Mouse (Mus musculus) left cerebral cortex, postnatal 36 days (tissue): Measurements from ENCODE around the gene Ern1. TPM values are rescaled to one million over a fixed set of nuclear protein-coding genes. Genes with fewer than 3 reads are reported as not detected.

ENCODE experiments used
- DNase-seq, 2 experiments: peaks; one replicate each; pipeline ENCODE4 v3.0.0; 2021 to 2022; ENCODE audit warnings: low spot score in 2 of 2, mixed read lengths in 1 of 2
- intact Hi-C: fragments of 180-260 bp; cut with DNase I; formaldehyde crosslinking; loops from one replicate; pipeline ENCODE4 v1.15.1; 2025
- total RNA-seq, 2 experiments: library from RNA; stranded (reverse); gene quantifications; 2 replicates each; pipeline ENCODE4 v1.2.3; 2021

Ern1 gene
- total RNA-seq, 2 experiments from 2014 or later = 9.8 to 9.9 TPM

- intact Hi-C loops = no loop called here
- DNase-seq = no peak
These were observed 1.4 kb downstream of the Ern1 start for GRCm38 (mm10) chr11:106486042-106486865.

DNA sequence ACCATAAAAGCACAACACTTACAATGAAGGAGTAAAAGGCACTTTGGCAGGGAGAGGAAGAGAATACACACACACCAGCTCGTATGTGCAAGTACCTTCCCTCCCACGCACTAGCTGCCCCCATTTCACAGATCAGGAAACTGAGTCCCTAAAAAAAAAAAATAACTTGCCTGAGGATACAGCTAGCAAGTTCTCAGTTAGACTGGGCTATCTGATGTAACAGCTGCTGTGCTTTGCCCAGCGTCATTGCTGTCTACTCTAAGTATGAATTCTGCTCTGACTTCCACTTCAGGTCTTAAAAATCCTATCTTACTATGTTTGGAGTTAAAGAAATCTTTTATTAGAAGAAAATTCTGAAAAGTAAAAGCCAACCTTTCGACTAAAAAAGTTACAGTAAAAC lies 2.0 kb downstream of the Ern1 start:
- intact Hi-C loops = no loop called here
- no peak for DNase-seq

DNA sequence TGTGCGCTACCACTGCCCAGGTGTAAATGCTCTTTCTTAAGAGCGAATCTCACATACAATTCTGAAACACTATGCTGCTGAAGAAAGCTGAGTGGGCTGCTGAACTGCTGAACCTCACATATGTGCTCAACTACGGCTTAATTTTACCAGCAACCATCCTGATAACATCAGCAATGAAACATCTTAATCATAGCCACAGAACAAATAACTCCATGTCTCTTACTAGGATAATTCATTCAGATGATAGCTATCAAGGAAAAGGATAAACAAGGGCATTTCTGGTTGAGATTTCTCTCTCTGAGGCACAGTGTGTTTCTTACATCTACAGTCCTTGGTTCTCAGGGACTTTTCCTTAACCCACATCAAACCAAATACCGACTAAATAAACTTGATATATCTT lies 2.8 kb downstream of the Ern1 start:
- no peak for DNase-seq
- intact Hi-C loops = no loop called here

DNA sequence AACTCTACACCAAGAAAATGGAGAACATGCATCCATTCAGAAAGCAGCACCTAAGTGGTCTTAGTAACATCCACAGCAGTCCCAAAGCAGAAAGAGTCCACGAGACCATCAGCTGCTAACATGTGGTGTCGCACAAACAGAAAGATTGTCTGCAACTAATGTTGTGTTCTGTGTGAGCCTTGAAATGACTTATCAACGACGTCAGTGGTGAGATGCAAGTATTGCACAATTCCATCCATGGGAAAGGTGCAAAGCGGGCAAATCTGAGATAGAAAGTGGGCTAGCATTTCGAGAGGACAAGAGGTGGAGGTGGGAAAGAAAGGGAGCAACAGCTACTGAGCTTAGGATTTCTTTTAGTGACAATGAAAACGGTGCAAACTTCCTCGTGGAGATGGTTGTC lies 4.8 kb downstream of the Ern1 start:
- DNase-seq = no peak
- intact Hi-C loops = no loop called here

DNA sequence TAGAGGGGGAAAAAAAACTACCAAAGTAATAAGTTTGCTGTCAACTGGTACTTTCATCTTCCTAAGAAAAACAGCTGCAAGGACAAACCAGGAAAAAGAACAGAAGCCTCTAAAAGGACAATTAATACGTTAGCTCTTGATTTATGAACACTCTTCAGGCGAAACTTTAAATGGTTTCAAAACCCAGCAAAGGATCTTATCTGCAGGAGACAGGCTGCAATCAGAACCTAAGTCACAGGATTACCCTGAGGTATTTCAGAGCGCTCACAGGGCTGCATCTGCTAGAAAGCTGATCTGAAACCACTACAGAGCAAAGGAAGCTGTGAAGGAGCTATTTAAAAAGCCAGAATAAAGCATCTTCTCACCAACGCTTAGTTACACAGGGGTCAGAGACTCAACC lies 6.0 kb downstream of the Ern1 start:
- DNase-seq = no peak
- intact Hi-C loops = no loop called here

DNA sequence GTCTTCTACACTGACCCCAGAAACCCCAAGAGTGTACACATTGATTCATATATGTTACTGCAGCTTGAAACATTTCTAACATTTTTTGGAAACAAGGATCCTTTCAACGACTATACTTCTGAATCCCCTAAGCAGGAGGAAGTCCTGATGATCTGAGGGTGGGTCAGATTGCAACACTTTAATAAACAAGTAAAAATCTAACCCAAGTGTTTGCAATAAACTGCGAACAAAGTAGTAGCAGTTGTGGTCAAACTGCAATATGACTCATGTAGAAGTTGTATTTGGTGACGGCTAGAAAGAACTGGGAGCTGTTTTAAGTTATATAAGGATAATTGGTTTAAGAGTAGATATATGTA lies 7.1 kb downstream of the Ern1 start:
- intact Hi-C loops = no loop called here
- no peak for DNase-seq

DNA sequence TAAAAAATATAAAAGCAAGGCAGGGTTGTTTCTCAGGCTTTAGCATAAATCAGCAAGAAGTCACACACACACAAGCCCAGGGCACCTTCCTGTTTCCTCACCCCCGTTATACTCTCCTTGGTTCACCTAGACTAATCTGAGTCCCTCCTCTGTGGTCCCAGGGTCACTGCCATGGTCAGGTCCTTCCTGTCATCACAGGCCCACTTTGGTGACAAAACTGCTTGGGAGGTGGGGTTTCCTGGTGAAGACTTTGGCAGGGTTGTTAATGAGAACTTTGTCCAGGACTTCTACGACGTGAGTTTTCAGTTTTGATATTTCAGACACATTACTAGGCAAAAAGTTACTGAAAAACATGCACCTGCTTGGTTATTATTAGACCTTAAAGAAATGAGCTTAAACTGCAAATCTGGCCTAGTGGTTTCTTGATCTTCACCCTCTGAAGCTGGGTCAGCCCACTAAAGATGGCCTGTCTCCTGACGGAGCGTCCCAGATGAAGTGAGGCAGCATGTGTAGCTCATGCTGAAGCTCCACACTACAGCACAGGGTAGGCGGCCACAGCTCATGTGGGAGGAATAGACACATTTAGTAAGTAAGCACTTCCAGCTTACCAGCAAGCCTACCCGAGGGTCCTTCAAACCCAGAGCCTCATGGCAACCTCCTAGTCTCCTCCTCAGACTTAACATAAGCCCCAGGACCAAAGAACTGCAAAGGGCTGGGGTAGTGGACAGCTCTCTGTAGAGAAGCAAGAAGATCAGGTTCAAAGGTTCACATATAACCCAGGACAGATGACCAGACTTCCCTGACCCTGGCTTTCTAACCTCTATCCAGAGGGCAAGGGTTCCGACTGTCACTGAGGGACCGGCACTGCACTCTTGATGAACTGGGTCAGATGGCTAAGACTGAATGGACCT lies 7.8 kb downstream of the Ern1 start:
- DNase-seq = no peak
- intact Hi-C loops = no loop called here

DNA sequence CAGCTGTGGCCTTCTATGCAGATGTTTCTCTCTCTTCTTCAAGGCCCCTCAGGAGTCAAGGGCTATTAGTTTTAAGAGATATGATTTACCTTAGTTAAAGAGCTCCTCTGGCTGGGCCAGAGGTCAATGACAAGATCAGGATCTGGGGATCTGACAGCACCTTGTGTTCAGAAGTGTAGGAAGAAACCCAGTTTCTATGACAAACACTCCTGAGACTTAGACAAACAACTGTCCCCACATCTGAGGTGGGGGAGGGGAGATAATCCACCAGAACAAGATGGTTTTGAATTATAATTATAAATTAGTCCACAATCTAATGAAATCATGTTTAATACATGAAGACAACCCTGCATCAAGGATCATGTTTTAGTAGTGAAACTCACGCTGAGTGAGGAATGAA lies 8.9 kb downstream of the Ern1 start:
- no peak for DNase-seq
- intact Hi-C loops = no loop called here

- intact Hi-C loops = no loop called here
These were observed 10.0 kb downstream of the Ern1 start for GRCm38 (mm10) chr11:106477505-106478160.

GRCm38 (mm10) chr11:106475309-106475708 lies 12.3 kb downstream of the Ern1 start:
- no peak for DNase-seq
- intact Hi-C loops = no loop called here

More at GRCm38 (mm10) chr11:106477505-106478160, 10.0 kb downstream of the Ern1 start:
- no peak for DNase-seq

GRCm38 (mm10) chr11:106471629-106472028 lies 16.0 kb downstream of the Ern1 start:
- intact Hi-C loops = no loop called here
- no peak for DNase-seq

DNA sequence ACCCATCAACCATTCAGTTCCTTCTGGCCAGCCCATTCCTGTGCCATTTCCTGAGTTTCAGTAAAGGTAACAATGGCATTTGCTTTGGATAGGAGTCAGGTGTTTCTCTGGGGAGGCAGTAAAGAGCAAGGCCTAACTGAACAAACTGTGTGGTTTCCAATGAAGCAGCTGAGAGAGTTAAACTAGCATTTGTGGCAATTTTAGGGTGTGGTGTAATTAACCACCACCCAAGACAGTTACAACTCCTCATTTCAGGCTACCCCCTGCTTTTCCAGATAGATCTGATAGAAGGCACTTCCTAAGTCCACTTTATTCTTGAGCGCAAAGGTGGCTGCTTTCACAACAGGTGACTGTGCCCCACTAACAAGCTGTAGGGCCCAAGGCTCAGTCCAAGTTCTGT lies 19.1 kb downstream of the Ern1 start:
- no peak for DNase-seq
- intact Hi-C loops = no loop called here

GRCm38 (mm10) chr11:106465932-106466331 lies 21.7 kb downstream of the Ern1 start:
- intact Hi-C loops = no loop called here
- no peak for DNase-seq

DNA sequence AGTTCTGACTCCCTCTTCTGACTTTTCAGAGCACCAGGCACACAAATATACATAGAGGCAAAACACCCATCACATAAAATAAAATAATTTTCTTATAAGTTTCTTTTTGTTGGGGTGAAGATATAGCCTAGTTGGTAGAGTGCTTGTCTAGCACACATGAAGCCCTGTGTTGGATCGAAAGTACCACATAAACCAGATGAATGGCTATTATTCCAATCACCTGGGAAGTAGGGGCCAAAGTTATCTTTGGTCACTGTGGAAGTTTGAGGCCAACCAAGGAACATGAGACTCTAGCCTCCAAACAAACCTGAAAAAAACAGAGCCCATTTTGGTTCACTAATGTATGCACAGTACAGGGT lies 22.1 kb downstream of the Ern1 start:
- no peak for DNase-seq
- intact Hi-C loops = no loop called here

DNA sequence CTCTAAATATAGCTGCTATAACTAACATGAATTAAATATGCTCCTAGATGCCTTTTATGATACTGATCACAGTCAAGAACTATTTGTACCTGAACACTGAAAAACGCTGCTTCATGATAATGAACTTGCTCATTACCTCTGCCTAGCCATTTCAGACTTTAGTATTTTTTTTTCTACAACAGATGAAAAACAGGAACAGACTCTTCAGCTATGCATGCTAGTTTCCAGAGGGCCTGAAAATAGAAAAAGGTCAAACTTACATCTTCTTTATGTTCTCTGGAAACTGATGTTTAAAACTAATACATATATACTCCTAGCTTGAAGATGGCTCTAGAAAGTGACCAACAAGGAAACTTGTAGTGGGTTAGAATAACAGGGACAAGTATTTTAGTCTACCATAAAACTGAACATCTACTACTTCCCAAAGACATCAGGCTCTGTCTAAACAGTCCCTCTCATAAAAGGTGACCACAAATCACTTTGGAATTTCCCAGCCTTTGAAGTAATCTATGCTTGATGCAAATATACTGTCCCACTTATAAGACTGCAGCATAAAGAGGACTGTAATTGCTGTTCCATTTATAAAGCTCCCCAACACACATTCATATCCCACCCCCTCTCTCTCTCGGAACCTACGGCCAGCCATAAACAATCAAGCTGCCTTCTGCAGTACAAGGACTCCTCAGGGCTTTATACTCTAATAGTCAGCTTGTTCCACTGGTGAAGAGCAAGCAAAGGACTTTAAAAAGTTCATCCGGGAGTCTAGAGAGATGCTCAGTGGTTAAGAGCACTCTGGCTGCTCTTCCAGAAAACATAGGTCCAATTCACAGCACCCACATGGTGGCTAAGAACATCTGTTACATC lies 22.7 kb downstream of the Ern1 start:
- intact Hi-C loops = no loop called here
- DNase-seq = no peak

- intact Hi-C loops = no loop called here
- no peak for DNase-seq
These were observed 23.8 kb downstream of the Ern1 start for GRCm38 (mm10) chr11:106463845-106464244.

- intact Hi-C loops = no loop called here
- DNase-seq = peak in 1 of 2 experiments; percentile 20
These were observed 25.3 kb downstream of the Ern1 start for GRCm38 (mm10) chr11:106462309-106462708.

GRCm38 (mm10) chr11:106461145-106461932 lies 26.3 kb downstream of the Ern1 start:
- no peak for DNase-seq
- intact Hi-C loops = no loop called here

- intact Hi-C loops = no loop called here
- DNase-seq = no peak
These were observed 27.0 kb downstream of the Ern1 start for GRCm38 (mm10) chr11:106460671-106461070.
